Mouse (Mus musculus): ENCODE measurements at regions not wholly inside any gene's neighbourhood (a gene's known extent, or its start where the extent isn't known, plus 50 kb on each side); places are given as distances from the start of the nearest gene placed in this dataset.

DNA sequence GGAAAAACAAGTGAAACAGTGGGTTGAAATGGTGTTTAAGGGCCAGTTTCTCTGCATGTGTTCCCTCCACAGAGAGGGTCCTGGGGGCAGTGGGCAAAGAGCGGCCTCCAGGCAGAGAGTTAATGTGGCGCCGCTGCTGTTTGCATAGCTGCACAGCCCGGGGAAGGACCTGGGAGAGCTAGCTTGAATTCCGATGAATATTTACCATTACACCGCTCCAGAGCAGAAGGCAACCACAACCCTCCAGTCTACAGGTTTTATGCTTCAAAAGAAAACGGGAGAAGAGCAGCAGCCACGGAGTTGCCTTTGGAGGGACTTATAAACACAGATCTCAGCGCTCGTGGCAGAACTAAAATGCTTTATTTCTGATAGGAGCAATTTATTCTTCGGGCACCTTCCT is 94.2 kb upstream of the Pmfbp1 start:
- Histone ChIP-seq H3K27me3 (ENCODE audit: control insufficient read depth, insufficient read depth, low read length) (no peaks in the 10 kb centered on the region; the same call in 1 of the 2 replicates), H3K4me1 (ENCODE audit: control insufficient read depth, insufficient read depth, low read length) (no peaks in the 10 kb centered on the region), H3K9me3 (replicated peaks; ENCODE audit: control insufficient read depth, low read length) (0 out of 2 replicates have a peak, but pooled peaks cover 4% of the 10 kb centered on the region), H3K4me3 (replicated peaks; ENCODE audit: low read length) (no peak overlapping the region), H3K27ac (ENCODE audit: low read length) (no peak overlapping the region), H3K36me3 (ENCODE audit: control insufficient read depth, insufficient read depth, low read length) (no peaks in the 10 kb centered on the region), H3K4me2 (ENCODE audit: low read depth, low read length) (peak overlapping the region; percentile 24), H3K9ac (ENCODE audit: low read length) (no peak overlapping the region)
- ATAC-seq (ENCODE audit: insufficient read depth, low FRiP score), result no peak
- WGBS, result 43% methylated on average over 11 of the region's 11 CpGs

DNA sequence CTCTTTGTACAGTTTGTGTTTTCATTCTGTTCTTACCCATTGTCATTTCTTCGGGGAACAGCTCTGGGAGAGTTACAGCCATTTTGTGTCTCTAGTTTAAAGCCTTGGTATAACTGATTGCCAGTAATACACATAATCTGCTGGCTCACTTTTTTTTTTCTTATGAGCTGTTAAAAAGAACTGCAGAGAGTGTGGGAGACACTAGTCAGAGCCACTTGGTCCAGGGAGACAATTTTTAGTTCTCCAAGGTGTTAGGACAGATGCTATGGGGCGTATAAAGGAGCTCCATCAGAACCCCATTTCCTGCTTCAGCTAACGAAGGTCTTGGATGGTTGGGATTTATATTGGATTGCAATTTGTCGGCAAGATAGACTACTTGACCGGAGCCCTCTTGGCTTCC is 93.6 kb upstream of the Pmfbp1 start:
- H3K27me3 ChIP-seq (ENCODE audit: control insufficient read depth, insufficient read depth, low read length), result no peaks in the 10 kb centered on the region; the same call in 1 of the 2 replicates
- no peak overlapping the region for H3K4me3 ChIP-seq (replicated peaks; ENCODE audit: low read length)
- 88% methylated on average over 5 of the region's 5 CpGs for WGBS
- H3K36me3 ChIP-seq (ENCODE audit: control insufficient read depth, insufficient read depth, low read length), result no peaks in the 10 kb centered on the region
- no peak for ATAC-seq (ENCODE audit: insufficient read depth, low FRiP score)
- H3K4me2 ChIP-seq (ENCODE audit: low read depth, low read length), result peak overlapping the region; percentile 24; the same call in 1 of the 2 replicates
- H3K9me3 ChIP-seq (replicated peaks; ENCODE audit: control insufficient read depth, low read length), result 0 out of 2 replicates have a peak, but pooled peaks cover 4% of the 10 kb centered on the region
- no peak overlapping the region for H3K27ac ChIP-seq (ENCODE audit: low read length)
- no peak overlapping the region for H3K9ac ChIP-seq (ENCODE audit: low read length)
- H3K4me1 ChIP-seq (ENCODE audit: control insufficient read depth, insufficient read depth, low read length), result no peaks in the 10 kb centered on the region

- no peaks in the 10 kb centered on the region for H3K4me1 ChIP-seq (ENCODE audit: control insufficient read depth, insufficient read depth, low read length)
- H3K36me3 ChIP-seq (ENCODE audit: control insufficient read depth, insufficient read depth, low read length), result no peaks in the 10 kb centered on the region
- no peak overlapping the region for H3K27ac ChIP-seq (ENCODE audit: low read length)
- no peak overlapping the region for H3K4me3 ChIP-seq (replicated peaks; ENCODE audit: low read length)
- no peaks in the 10 kb centered on the region for H3K9me3 ChIP-seq (replicated peaks; ENCODE audit: control insufficient read depth, low read length)
- no peaks in the 10 kb centered on the region for H3K27me3 ChIP-seq (ENCODE audit: control insufficient read depth, insufficient read depth, low read length)
- WGBS, result 47% methylated on average over 5 of the region's 5 CpGs
- no peak for ATAC-seq (ENCODE audit: insufficient read depth, low FRiP score)
- H3K4me2 ChIP-seq (ENCODE audit: low read depth, low read length), result no peak overlapping the region
- no peak overlapping the region for H3K9ac ChIP-seq (ENCODE audit: low read length)
Measured at GRCm38 (mm10) chr8:109407913-109408312, 85.9 kb upstream of the Pmfbp1 start.

GRCm38 (mm10) chr8:109410531-109410930 is 83.3 kb upstream of the Pmfbp1 start:
- WGBS, result 73% methylated on average over 6 of the region's 6 CpGs

DNA sequence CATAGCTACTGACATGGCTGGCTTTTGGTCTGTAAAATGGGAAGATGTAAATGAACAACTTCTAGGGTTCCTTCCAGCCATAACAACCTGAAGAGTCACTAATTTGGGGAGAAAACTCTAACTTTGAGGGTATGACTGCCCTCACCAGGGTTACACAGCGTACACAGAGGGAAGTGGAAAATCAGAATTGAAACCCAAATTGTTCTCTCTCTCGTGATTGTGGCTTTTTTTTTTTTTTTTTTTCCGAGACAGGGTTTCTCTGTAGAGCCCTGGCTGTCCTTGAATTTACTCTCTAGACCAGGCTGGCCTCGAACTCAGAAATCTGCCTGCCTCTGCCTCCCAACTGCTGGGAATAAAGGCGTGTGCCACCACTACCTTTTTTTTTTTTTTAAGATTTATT is 80.4 kb upstream of the Pmfbp1 start:
- Histone ChIP-seq H3K9ac (ENCODE audit: low read length) (no peak overlapping the region), H3K27me3 (ENCODE audit: control insufficient read depth, insufficient read depth, low read length) (no peaks in the 10 kb centered on the region), H3K27ac (ENCODE audit: low read length) (no peak overlapping the region), H3K36me3 (ENCODE audit: control insufficient read depth, insufficient read depth, low read length) (no peaks in the 10 kb centered on the region), H3K4me1 (ENCODE audit: control insufficient read depth, insufficient read depth, low read length) (no peaks in the 10 kb centered on the region), H3K4me3 (replicated peaks; ENCODE audit: low read length) (no peak overlapping the region), H3K9me3 (replicated peaks; ENCODE audit: control insufficient read depth, low read length) (no peaks in the 10 kb centered on the region), H3K4me2 (ENCODE audit: low read depth, low read length) (no peak overlapping the region)
- WGBS, result 86% methylated on average over 5 of the region's 5 CpGs
- no peak for ATAC-seq (ENCODE audit: insufficient read depth, low FRiP score)

More at GRCm38 (mm10) chr8:109410531-109410930, 83.3 kb upstream of the Pmfbp1 start:
- no peak for ATAC-seq (ENCODE audit: insufficient read depth, low FRiP score)
- Histone ChIP-seq H3K9ac (ENCODE audit: low read length) (no peak overlapping the region), H3K27me3 (ENCODE audit: control insufficient read depth, insufficient read depth, low read length) (no peaks in the 10 kb centered on the region), H3K4me1 (ENCODE audit: control insufficient read depth, insufficient read depth, low read length) (no peaks in the 10 kb centered on the region), H3K4me3 (replicated peaks; ENCODE audit: low read length) (no peak overlapping the region), H3K9me3 (replicated peaks; ENCODE audit: control insufficient read depth, low read length) (no peaks in the 10 kb centered on the region), H3K4me2 (ENCODE audit: low read depth, low read length) (no peak overlapping the region), H3K36me3 (ENCODE audit: control insufficient read depth, insufficient read depth, low read length) (no peaks in the 10 kb centered on the region), H3K27ac (ENCODE audit: low read length) (no peak overlapping the region)

DNA sequence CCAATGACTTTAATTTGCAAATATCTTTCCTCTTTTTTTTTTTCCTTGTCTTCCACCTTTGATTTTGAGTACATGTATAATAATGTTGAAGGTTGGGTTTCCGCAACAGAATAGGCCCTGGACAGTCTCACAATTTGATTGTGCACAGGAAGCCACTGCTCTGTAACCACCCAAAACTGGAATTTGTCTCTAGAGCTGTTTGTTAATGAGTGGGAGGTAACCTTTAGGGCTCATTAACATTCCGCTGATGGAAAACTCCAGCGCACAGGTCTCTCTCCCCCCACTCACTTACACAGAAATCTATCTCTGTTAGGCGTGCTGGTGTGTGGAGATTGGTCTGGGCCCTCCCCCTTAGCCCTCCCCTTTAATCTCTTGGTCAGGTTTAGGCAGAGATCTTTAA is 78.5 kb upstream of the Pmfbp1 start:
- no peaks in the 10 kb centered on the region for H3K27me3 ChIP-seq (ENCODE audit: control insufficient read depth, insufficient read depth, low read length)
- no peak overlapping the region for H3K9ac ChIP-seq (ENCODE audit: low read length)
- no peaks in the 10 kb centered on the region for H3K36me3 ChIP-seq (ENCODE audit: control insufficient read depth, insufficient read depth, low read length)
- no peaks in the 10 kb centered on the region for H3K9me3 ChIP-seq (replicated peaks; ENCODE audit: control insufficient read depth, low read length)
- no peak overlapping the region for H3K27ac ChIP-seq (ENCODE audit: low read length)
- H3K4me1 ChIP-seq (ENCODE audit: control insufficient read depth, insufficient read depth, low read length), result no peaks in the 10 kb centered on the region
- WGBS, result 58% methylated on average over 4 of the region's 4 CpGs
- H3K4me2 ChIP-seq (ENCODE audit: low read depth, low read length), result no peak overlapping the region
- H3K4me3 ChIP-seq (replicated peaks; ENCODE audit: low read length), result no peak overlapping the region
- no peak for ATAC-seq (ENCODE audit: insufficient read depth, low FRiP score)

- no peak overlapping the region for H3K4me3 ChIP-seq (replicated peaks; ENCODE audit: low read length)
- no peak for ATAC-seq (ENCODE audit: insufficient read depth, low FRiP score)
- no peaks in the 10 kb centered on the region for H3K27me3 ChIP-seq (ENCODE audit: control insufficient read depth, insufficient read depth, low read length)
- H3K27ac ChIP-seq (ENCODE audit: low read length), result no peak overlapping the region
- no peak overlapping the region for H3K9ac ChIP-seq (ENCODE audit: low read length)
- H3K9me3 ChIP-seq (replicated peaks; ENCODE audit: control insufficient read depth, low read length), result no peaks in the 10 kb centered on the region
- no peaks in the 10 kb centered on the region for H3K4me1 ChIP-seq (ENCODE audit: control insufficient read depth, insufficient read depth, low read length)
- H3K36me3 ChIP-seq (ENCODE audit: control insufficient read depth, insufficient read depth, low read length), result no peaks in the 10 kb centered on the region
- H3K4me2 ChIP-seq (ENCODE audit: low read depth, low read length), result no peak overlapping the region
- WGBS, result 74% methylated on average over 11 of the region's 11 CpGs
Measured at GRCm38 (mm10) chr8:109415906-109416305, 77.9 kb upstream of the Pmfbp1 start.

DNA sequence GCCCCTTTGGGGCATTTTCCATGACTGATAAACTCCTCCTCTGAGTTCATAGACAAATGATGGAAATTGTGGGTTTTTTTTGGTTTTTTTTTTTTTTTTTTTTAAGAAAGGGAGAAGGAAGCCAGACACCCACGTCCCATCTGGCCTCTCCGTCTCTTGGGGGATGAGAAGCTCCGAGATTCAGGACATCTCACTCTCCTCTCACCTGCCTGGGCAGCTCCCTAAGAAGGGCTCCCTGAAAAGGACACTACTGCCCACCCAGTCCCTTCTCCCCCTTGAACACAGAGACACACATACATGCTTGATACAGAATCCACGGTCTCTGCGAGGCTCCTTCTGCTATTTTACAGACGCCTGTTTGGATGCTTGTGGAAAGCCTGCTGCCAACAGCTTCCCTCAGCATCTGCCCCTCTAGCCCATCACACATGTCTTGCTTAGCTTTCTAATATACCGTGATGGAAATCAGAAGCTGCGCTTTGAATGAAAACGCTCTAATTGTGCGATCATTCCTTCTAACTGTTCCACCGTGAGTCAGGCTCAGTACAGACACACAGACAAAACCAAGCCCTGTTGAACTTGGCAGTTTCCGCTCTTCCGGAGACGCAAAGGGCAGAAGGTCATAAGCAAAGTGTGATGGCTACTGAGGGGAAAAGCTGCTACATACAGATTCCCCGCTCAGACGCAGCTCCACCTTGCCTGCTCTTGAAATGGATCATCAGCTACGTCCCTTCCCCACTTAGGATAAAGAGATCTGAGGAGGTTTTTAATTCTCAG is 77.3 kb upstream of the Pmfbp1 start:
- no peak overlapping the region for H3K4me2 ChIP-seq (ENCODE audit: low read depth, low read length)
- no peak overlapping the region for H3K27ac ChIP-seq (ENCODE audit: low read length)
- 69% methylated on average over 17 of the region's 17 CpGs for whole genome bisulfite sequencing
- no peak overlapping the region for H3K9ac ChIP-seq (ENCODE audit: low read length)
- no peaks in the 10 kb centered on the region for H3K36me3 ChIP-seq (ENCODE audit: control insufficient read depth, insufficient read depth, low read length)
- no peaks in the 10 kb centered on the region for H3K27me3 ChIP-seq (ENCODE audit: control insufficient read depth, insufficient read depth, low read length)
- no peaks in the 10 kb centered on the region for H3K9me3 ChIP-seq (replicated peaks; ENCODE audit: control insufficient read depth, low read length)
- no peaks in the 10 kb centered on the region for H3K4me1 ChIP-seq (ENCODE audit: control insufficient read depth, insufficient read depth, low read length)
- ATAC-seq (ENCODE audit: insufficient read depth, low FRiP score), result no peak
- no peak overlapping the region for H3K4me3 ChIP-seq (replicated peaks; ENCODE audit: low read length)

DNA sequence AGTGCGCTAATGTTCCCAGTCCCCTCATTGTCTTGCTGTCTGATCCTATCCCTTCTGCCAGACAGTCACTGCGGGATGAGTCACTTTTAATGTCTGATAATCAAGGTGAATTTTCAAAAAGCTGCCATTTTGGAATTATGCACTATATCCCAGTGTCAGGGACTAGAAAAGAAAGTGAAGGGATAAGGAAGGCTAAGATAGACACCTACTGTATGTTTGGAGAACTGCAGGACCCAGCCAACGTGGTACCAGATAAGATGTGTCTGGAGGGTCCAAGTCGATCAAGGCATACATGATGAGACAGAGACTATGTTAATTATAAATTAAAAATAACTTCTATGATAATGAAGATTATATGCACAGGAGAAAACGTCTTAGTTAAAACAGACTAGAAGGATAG is 76.6 kb upstream of the Pmfbp1 start:
- no peaks in the 10 kb centered on the region for H3K27me3 ChIP-seq (ENCODE audit: control insufficient read depth, insufficient read depth, low read length)
- 34% methylated on average over 5 of the region's 5 CpGs for WGBS
- H3K27ac ChIP-seq (ENCODE audit: low read length), result no peak overlapping the region
- no peaks in the 10 kb centered on the region for H3K9me3 ChIP-seq (replicated peaks; ENCODE audit: control insufficient read depth, low read length)
- ATAC-seq (ENCODE audit: insufficient read depth, low FRiP score), result 0 out of 2 replicates have a peak, but pooled peaks have one; percentile 33
- H3K9ac ChIP-seq (ENCODE audit: low read length), result no peak overlapping the region
- H3K4me3 ChIP-seq (replicated peaks; ENCODE audit: low read length), result no peak overlapping the region
- no peaks in the 10 kb centered on the region for H3K36me3 ChIP-seq (ENCODE audit: control insufficient read depth, insufficient read depth, low read length)
- H3K4me1 ChIP-seq (ENCODE audit: control insufficient read depth, insufficient read depth, low read length), result no peaks in the 10 kb centered on the region
- no peak overlapping the region for H3K4me2 ChIP-seq (ENCODE audit: low read depth, low read length)

Measured in stomach, embryonic 16.5 days (tissue).